Mouse (Mus musculus) embryo, embryonic 10.5 days (tissue): ENCODE measurements around the gene Mettl18.
A peak's percentile ranks its signal among the peaks of the same experiment; 100 is the strongest.
"Not testable (repeated sequence)": the region's sequence is repeated elsewhere in the genome, so short reads cannot be mapped to it uniquely, and the experiment has no call there.

Experiments
- DNase-seq: peaks from one replicate; pipeline ENCODE4 v3.0.0-alpha.2; 2015; ENCODE audit warnings: low spot score

Gene Mettl18

DNA sequence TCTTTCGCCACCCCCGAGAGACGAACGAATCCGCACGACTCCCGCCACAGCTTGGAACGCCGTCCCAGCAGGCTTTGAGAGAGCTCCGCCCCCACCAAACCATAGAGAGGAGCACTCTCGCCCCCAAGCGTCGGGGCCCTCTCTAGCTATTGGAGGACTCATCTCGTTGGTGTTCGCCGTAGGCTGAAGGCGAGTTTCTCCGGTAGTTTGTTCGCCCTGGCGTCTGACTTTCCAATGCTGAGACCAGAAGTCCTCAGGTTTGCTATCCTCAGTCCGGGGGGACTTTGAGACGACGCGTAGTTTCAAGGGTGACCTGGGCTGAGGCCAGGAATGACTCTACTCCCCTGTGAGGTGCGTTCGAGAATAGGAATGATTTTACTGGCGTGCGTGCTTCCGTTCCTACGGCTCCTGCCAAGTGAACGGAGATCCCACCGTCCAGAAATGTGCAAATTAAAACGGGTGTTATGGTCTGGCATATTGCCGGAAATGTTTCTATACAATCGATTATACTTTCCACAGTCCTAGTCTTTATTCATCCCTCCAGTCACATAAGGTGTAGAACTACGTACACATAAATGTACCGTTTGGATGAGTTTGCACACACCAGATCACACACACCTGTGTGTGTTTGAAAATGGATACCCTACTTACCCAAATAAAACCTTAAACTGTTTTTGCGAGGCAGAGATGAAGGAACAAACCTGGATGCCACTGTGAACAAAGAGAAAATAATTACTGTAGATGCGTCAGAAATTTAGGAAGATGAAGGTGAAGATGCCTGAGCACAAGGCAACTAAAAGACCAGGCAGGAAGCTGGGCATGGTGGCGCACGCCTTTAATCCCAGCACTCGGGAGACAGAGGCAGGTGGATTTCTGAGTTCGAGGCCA, at the start of gene Mettl18, which contains the start of gene BC055324:
Mettl18 (plus strand) TSS at position 169 of the 888 bp plus-strand sequence.
BC055324 (minus strand) TSS at position 76 of the 888 bp plus-strand sequence.
- peak; percentile 96 for DNase-seq

DNA sequence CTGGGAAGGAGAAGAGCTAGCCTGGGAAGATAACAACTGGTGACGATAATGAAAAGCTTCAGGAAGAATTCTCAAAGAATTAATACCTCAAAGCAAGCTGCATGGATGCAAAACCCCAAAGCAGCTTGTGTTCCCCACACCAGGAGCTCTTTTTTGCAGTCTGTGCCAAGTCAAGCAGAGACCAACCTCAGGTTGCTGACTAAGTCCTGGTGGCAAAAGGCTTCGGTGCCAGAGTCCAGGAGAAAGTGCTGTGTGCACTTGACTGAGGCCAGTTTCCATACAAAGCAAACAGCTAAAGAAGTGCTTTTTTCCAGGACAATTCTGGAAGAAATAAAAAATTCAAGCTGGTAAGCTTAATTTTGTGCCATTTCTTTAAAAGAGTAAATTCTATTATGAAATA, 41.3 kb upstream of the Mettl18 start:
- DNase-seq: no peak

DNA sequence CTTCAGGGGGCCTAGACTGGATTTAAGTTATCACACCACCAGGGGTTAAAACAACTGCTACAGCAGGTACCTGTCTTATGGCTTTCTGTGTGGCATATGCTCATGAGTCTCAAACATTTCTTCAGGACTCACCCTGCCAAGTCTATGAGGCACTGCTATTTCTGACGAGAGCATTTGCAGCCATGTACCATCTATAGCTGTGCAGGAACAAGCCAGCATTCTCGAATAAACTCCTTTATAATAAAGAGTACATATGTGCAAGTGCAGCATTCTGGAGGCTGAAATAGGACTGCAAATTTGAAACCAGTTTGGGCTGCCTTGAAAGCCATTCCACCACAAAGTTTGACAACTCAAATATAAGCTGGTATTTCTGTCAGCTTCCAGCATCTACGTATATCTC, 36.7 kb upstream of the Mettl18 start:
- no peak for DNase-seq

DNA sequence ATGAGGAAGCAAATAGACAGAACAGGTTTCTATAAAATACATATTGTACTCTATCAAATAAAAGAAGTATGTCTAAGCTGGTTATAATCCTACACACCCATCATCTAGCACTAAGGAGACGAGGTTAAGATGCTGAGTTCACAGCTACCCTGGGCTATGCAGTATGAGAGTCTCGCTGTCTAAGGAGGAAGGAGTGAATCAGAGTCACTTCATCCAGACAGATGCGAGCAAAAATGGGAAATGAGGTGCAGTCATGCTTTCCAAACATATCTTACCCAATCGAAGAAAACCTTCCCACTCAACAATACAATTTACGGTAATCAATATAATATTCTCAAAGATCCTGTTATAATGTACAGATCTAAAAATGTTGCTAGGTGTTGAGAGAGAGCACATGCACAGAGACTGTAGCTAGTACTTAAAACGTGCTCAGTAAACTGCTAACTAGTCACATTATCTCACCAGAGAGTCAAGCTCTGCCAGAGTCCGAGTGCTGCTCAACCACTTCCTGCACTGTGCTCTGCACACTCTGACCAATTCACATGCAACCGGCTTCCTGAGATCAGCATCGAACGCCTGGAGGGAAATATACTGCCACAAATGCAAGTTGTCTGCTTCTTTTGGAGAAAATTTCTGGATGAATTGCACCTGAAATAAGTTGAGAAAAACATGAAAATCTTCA, 30.5 kb upstream of the Mettl18 start:
- no peak for DNase-seq

DNA sequence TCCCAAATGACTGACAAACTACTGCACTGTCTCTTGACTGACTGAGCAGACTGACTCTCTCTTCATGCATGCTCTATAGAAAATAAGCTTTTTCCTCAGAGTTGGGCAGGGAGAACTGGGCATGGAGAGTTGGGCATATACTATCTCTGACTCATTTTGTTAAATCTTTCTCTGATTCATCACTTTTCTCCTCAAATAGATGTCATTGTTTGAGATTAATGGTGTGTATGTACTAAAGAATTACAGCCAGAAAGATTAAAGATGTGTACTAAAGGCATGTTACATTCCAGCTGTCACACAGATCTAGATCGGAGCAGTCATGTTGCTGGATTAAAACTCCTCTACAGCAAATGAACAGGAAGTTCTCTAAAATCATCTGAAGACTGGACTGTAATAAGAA, 20.2 kb upstream of the Mettl18 start:
- no peak for DNase-seq

DNA sequence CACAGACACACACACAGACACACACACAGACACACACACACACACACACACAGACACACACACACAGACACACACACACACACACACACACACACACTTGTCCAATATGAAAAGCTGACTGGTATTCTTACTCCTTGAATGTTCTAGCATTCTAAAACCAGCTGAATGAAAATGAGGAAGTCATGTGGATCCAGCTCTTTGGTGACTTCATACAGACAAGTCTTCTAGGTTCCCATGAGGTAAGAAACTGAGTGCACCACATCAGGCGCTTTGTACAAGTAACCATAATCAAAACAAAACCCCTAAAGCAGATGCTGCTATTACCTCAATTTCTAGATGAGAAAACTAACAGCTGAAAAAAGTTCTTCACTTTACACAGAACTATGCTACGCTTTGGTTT, 19.6 kb upstream of the Mettl18 start:
- DNase-seq: no peak

DNA sequence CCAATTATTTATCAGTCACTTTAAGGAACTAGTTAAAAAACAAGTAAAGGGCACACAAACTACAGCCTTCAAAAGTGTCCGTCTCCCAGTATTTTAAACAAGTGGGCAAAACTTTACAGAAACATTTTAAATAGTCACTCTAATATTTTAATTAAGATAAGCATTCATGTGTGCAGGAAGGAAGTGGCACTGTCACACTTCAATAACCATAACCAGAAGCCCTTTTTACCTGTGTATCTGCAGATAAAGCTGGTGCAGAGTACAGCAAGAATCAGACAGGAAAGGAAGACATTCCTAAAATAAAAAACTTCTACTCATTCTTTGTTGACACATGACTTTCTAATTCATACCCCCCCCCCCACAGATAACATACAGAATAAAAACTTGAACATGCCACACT, 18.2 kb upstream of the Mettl18 start:
- no peak for DNase-seq

DNA sequence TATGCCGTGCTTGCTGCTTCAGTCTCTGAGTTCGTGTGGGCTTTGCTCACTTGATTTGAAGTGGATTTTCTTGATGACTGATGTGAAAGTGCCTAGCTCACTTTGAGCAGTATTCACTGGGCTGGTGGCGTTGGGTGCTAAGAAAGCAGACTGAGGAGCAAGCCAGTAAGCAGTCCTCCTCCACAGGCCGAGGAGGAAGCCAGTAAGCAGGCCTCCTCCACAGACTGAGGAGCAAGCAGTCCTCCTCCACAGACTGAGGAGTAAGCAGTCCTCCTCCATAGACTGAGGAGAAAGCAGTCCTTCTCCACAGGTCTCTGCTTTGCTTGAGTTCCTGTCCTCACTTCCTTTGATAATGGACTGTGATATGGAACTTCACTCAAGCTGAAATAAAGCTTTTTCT, 2.3 kb upstream of the Mettl18 start:
- no peak for DNase-seq

DNA sequence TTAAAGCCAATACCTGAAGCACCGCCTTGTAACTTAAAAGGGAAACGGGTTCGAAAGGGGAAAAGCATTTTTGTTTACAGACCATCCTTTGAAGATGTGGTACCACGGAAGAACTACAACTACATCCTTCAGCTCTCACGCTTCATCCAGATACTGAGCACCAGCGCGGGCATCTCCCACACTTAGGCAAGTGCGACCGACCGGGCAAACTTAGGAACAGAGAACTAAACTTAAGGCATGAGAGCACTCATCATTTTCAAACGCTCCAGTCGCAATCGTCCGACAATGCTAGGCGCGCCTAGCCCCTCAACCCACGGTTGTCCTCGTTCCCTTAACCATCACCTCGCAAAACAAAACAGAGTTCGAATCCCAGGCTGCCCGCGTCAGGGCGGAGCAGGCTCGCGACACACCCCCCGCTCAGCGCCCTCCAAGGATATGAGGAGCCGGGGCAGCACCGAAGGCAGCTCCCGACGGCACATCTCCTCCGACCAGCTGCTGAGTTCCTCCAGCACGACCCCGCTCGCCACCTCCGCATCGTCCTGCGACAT, 442 bp upstream of the Mettl18 start:
- DNase-seq: no peak

DNA sequence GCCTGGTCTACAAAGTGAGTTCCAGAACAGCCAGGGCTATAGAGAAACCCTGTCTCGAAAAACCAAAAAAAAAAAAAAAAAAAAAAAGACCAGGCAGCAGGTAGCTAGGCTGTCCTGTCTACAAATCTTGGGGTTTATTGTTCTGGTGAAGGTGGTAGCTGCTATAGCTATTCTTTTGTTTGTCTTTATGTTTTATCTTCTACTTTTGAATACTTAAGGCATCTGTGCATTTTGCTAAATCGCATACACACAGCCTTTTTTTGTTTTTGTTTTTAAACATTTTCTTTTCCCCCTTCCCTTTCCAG, 872 bp downstream of the Mettl18 start:
- DNase-seq: no peak

DNA sequence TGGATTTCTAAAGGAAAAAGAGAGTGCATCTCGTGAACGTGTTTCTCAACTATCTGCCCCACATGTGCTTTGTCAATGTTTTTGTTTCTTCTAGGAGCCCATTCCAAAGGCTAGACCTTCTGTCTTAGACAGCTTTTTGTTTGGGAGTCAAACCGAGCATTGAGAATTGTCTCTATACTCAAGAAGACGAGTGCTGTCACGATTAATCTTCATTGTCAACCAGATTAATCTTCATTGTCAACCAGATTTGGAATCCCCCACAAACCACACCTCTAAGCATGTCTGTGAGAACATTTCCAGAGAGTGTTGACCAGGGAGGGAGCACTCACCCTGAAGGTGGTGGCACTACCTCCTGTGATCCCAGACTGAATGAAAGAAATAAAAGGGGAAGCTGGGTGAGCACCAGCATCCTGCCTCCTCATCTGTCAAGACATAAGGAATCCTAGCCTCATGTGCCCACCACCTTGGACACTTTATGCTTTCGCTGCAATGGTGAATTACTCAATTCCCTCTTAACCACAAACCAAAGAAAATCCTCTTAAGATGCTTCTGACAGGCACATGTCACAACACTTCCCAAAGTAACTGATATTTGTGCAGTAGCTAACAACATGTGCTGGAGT, 7.3 kb downstream of the Mettl18 start:
- DNase-seq: no peak

DNA sequence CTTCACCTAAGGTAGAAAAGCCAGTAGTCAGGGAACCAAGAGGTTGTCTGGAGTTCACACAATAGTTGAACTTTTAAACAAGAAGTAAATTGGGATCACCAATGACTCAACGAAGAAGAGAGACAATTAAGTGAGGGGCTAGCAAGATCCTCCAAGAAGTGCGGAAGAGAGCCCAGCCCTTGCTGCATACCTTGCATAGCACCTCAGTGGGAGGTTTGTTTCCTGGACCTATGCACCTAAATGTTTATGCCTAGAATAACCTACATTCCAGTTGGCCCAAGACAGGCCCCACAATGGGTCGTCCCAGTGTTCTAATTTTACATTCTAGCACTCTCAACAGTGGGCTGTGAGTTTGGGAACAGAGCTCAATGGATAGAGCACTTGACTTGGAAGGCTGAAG, 9.6 kb downstream of the Mettl18 start:
- DNase-seq: no peak

DNA sequence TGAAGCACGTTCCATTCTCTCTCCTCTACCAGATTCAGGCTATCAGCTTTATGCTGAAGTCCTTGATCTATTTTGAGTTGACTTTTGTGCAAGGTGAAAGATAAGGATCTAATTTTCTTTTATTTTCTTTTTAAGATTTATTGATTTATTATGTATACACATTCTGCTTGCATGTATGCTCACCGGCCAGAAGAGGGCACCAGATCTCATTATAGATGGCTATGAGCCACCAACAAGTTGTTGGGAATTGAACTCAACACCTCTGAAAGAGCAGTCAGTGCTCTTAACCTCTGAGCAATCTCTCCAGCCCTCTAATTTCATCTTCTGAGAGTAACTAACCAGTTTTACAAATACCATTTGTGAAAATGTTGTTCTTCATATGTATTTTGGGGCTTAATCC, 14.5 kb downstream of the Mettl18 start:
- DNase-seq: peak; percentile 53

DNA sequence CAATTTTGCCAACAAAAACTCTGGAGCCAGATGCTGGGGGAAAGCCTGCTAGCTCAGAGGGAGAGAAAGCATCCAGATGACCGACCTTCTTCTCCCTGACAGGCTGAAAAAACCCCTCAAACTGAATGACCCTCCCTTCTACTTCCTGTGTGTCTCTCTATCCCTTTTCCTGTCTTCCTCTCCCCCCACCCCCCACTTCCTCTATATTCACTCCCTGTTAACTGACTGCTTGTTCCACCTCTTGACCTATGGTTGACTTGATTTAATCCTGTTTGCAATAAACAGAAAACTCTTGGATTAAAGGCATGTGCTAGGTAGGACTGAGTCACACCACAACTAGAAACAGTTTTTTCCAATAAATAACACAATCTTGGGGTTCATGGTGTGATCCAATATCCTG, 19.9 kb downstream of the Mettl18 start:
- DNase-seq: no peak

DNA sequence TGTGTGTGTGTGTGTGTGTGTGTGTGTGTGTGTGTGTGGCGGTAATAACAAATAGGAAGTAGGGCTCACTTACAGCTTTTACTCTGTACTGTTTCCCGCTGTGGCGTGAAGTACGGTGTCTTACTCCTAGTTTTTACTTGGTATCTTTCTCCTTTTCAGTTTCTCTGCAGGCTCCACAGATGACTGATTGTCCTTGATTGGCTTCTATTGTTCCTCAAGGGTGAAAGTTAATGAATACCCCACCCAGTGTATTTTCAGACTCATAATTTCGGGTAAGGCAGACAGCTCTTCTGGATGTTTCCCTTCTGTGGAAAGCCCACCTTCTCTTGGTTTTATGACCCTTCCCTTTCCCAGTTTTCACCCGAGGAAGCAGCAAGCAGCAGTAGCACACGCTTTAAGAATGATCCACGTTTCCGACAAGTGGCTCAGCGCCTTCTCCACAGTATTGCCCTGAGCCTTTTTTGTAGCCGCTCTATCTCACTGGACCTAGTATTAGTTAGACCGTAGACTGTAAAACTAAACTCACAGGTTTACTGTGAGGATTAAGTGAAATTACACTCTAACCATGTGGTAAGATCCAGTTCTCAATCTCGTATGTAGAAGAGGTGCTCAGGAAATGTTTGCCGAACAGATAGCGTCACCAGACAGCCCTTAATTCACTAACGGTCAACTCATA, 23.7 kb downstream of the Mettl18 start:
- DNase-seq: no peak

DNA sequence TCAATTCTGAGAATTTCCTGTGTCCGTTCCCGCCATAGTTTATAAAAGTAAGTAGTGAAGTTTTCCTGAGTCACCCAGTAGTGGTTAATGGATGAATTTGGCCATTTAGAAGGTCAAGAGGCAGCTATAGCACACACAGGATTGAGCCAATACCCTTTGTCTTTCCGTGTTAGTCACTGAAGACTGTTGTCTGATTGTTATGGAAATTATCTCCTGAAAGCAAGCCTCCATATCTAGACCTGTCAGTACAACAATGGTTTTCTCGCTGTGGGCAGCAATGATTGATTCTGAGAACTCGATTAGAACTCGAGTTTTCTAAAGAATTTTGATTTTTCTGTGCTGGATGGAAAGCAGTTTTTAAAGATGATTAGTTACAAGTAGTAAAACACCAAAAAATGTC, 25.1 kb downstream of the Mettl18 start:
- peak; percentile 22 for DNase-seq

DNA sequence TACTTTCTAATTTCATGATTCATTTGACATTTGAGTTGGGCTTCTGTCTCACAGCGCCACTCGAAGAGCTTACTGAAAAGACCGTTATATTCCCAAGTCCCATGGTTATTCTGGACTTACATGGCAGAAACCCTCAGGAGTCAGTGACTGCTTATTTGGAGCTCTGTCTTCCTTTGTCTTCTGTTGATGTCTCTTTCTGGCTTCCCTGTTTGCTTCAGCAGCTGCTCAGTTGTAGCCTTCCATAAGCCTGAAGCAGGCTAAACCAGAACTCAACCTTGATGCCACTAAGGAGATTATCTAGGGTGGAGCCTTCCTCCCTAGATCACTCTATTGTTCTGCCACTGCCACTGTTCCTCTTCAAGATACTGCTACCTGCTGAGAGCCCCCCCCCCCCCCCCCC, 26.1 kb downstream of the Mettl18 start:
- not testable (repeated sequence) for DNase-seq

DNA sequence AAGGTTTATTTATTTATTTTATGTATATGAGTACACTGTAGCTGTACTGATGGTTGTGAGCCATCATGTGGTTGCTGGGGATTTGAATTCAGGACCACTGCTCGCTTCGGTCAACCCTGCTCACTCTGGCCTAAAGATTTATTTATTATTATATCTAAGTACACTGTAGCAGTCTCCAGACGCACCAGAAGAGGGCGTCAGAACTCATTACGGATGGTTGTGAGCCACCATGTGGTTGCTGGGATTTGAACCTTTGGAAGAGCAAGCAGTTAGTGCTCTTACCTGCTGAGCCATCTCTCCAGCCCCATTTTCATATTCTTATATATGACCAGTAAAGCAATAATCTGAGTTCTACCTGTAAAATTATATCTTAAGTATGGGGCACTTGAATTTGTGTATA, 27.4 kb downstream of the Mettl18 start:
- not testable (repeated sequence) for DNase-seq

DNA sequence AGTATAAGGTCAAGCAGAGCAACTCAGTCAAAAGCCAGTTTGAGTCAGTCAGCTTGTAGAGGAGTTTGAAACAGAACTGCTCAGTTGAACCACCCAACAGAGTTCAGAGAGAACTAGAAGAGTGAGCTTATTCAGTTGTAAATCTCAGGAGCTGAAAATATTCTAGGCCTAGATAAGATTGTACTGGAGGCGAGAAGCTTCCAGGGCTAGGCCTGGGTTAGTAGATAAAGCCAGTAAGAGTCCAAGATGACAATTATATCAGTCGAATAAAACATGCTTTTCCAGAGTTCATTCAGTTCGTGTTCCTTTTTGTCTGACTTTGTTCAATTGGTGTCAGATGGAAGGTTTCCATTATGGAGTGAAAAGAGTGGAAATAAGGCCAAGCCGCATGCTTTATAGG, 31.0 kb downstream of the Mettl18 start:
- no peak for DNase-seq

DNA sequence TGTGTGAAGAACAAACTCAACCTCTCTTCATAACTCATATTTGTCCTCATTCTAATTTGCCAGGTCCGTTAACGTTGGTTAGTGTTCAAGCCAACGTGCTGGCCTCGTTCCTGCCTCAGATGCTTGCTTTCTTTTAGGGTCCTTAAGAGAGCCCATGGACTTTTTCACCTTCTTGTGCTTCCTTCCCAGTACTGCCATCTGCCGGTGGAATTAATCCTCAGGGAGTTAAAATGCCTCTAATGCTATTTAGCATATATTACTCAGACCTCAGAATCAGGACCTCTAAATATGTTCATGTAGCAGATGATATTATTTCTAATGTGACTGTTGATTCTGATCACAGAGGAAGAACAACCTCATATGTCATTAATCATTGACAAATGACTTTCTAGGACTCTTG, 32.7 kb downstream of the Mettl18 start:
- DNase-seq: no peak

DNA sequence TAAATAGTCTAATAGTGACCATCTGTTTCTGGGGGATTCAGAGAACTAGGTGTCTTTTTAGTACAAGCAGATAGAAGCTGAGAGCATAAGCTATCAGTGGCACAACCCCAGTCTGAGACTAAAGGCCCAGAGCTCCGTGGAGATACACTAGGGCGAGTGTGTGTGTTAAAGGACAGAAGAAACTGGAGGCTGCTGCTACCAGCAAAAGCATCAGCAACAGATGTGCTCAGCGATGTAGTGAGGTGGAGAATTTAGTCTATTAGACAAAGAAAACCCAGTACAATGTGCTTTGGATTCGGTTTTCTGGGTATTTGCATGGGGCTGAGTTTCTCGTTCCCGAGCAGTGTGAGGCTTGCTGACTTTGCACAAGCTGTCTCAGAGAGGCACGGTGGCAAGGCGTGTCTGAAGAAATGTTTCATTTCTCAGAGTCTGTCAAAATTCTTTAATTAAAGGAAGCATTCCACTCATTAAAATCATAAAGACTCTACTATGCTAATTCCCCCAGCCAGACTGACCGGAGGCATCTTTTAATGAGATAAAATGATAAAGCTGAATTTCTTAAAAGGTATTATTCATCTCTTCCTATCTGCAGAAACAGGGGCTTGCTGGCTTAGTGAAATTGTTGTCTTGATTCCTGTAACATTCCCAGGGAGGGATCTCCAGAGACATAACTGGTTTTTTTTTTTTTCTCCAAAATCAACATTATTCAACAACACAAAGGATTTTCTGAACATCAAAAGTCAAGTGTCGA, 45.9 kb downstream of the Mettl18 start:
- DNase-seq: no peak

DNA sequence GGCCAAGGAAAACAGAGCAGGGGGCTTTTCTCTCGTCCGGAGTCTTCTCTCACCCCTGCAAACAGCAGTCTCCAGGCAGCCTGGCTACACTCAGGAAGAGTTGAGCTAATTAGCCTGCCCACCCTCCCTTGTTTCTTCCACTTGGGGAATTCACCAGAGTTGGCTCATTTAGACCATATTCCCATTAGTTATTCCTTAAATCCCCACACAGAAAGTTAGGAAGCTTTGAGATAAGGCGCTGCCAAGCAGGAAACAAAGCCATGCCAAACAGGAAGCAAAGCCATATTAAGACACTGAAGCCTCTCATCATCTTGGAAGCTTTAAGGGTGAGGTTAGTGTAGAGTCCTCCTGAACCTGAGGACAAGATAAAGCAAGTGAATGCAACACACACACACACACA, 48.9 kb downstream of the Mettl18 start:
- no peak for DNase-seq
